Mouse (Mus musculus): ENCODE measurements around the gene Rhof.
"Not testable (repeated sequence)": the region's sequence is repeated elsewhere in the genome, so short reads cannot be mapped to it uniquely, and the experiment has no call there.

Rhof gene

DNA sequence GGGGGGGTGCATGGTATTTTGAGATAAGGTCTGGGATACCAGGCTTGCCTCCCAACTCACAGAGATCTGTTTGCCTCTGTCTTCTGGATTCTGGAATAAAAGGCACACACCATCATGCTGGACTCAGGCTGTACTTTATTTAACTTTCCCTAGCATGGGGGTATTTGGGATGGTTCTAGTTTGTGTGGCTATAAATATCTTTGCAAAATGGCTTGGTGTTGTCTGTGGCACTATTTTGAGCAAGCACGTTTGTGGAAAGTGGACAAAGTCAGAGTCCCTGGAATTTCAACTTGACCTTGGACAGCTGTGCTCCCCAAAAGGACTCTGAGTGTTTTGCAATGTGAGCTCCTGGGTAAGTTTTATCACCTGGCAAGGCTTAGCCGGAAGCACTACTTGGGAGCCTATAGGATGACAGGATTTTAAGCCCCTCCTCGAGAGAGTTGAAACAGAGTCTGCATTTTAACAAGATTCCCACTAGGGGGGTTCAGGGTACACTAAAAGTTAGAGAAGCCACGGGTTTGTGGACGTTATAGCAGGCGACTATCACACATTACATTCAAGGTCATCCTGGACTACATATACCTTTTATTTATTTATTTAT, 65.0 kb downstream of the Rhof start:
- no peak for DNase-seq (ENCODE audit: low spot score)

GRCm38 (mm10) chr5:123064207-123064606, 68.3 kb downstream of the Rhof start:
- DNase-seq (ENCODE audit: low spot score) = no peak

GRCm38 (mm10) chr5:123063141-123063540, 69.4 kb downstream of the Rhof start:
- no peak for DNase-seq (ENCODE audit: low spot score)

- not testable (repeated sequence) for DNase-seq (ENCODE audit: low spot score)
Observed at GRCm38 (mm10) chr5:123061402-123061749, 71.1 kb downstream of the Rhof start.

GRCm38 (mm10) chr5:123060706-123061401, 71.6 kb downstream of the Rhof start:
- DNase-seq (ENCODE audit: low spot score) = no peak

GRCm38 (mm10) chr5:123059757-123060520, 72.6 kb downstream of the Rhof start:
- DNase-seq (ENCODE audit: low spot score) = no peak

DNA sequence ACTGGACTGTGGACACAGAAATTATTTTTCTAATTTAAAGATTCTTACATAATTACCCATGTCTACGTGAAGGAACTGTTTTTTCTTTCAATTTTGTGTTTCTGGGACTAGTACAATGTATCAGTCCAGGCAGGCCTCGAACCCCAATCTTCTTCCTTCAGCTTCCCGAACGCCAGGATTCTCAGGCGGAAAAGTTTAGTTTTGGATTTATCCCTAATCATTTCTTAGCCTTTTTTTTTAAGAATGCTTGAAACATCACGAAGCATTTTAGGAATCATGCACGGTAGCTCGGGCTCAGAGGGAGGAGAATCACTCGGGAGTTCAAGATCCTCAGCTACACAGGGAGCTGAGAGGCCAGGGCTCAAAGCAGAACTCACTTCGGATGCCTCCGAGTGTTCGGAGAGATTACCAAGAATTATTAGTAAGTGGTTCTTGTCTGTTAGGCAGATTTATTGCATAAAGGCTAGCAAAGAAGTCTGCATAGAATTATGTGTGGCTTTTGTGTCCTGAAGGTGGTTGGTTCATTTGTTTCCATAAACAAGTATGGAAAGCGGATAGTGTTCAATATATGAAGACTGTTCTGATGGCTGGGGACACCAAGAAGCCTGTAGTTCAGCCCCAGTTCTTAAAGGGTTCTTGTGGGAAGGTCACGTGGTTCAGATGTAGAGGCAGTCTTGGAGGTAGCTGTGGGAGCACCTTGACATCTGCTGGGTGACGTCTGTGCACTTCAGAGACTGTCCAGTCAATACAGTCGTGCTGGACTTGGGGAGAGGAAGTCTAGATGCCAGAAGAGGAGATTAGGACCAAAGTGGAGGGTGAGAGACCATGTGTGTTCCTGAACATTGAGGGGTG, 74.0 kb downstream of the Rhof start:
- DNase-seq (ENCODE audit: low spot score) = no peak

DNA sequence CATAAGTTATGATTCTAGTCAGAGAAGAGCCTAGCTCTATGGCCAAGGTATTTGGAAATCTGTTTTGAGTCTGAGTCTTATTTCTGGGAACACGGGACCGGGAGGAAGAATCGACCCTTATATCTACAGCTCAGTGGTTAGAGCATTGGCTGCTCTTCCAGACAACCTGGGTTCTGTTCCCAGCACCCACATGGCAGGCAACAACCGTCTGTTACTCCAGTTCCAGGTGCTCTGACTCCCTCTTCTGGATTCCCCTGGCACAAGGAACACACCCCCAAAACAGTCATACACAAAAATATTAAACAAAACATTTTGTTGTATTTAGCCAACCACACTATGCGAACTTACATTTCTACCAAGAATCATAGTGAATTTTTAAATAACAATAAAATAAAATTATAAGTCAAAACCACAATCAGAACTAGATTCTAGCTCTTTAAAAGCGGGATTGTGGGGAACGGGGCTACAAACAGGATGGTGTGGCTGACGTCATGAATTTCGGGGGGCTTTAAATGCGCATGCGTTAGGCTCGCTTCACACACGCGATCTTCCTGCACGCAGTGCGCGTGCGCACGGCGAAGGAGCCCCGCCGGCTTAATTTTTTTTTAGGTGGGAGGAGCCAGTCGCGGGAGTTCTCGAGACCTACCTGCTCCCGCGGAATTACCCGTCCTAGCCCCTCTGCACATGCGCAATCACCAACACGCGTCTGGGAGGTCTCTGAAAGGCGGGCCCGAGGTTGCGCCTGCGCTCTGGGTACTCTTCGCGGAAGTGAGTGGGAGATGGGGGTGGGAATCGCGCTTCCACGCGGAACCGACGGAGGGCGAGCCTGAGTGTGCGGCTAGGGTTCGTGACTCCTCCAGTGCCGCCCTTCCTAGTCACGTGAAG, 74.9 kb downstream of the Rhof start:
- peak; percentile 96 for DNase-seq (ENCODE audit: low spot score)
